Mouse (Mus musculus) kidney, adult 2 months (tissue): ENCODE data around the gene Ccdc130. TPM values are rescaled to one million over a fixed set of nuclear protein-coding genes. Genes with fewer than 3 reads are reported as not detected.

Source experiments
- DNase-seq: peaks from one replicate; pipeline ENCODE4 v3.0.0; 2021
- H3K27ac ChIP-seq: fragments of 200-500 bp; 2 replicates; pipeline ENCODE4 v1.5.1; 2012; ENCODE audit warnings: low read depth, low read length, control low read depth, inconsistent platforms; ENCODE audit not compliant: insufficient read depth
- H3K27me3 ChIP-seq: fragments of 200-500 bp; replicated peaks from 2 replicates; pipeline ENCODE4 v1.6.1; 2012; ENCODE audit warnings: mild to moderate bottlenecking, moderate library complexity, low read length, inconsistent platforms; ENCODE audit not compliant: control insufficient read depth, insufficient read depth
- H3K36me3 ChIP-seq: fragments of 200-500 bp; 2 replicates; pipeline ENCODE4 v1.6.1; 2012; ENCODE audit warnings: mild to moderate bottlenecking, moderate library complexity, low read length, inconsistent platforms; ENCODE audit not compliant: control insufficient read depth, insufficient read depth
- H3K4me1 ChIP-seq: fragments of 200-500 bp; 2 replicates; pipeline ENCODE4 v1.6.1; 2011; ENCODE audit warnings: low read length; ENCODE audit not compliant: control insufficient read depth, insufficient read depth
- H3K4me3 ChIP-seq: fragments of 200-500 bp; 2 replicates; pipeline ENCODE4 v1.5.1; 2011; ENCODE audit warnings: mild to moderate bottlenecking, low read depth, low read length, control low read depth; ENCODE audit not compliant: insufficient read depth
- CTCF ChIP-seq: fragments of 200-500 bp; conservative IDR thresholded peaks from 2 replicates; pipeline ENCODE4 v1.5.1; 2011; ENCODE audit warnings: low read depth, mild to moderate bottlenecking, control low read depth, low read length, moderate library complexity, mixed read lengths; ENCODE audit not compliant: insufficient read depth, insufficient read length
- POLR2A ChIP-seq: fragments of 200-500 bp; IDR thresholded peaks from one replicate; pipeline ENCODE4 v1.6.1; 2011; ENCODE audit warnings: low read depth, low read length, control low read depth
- WGBS: fragments of 180-500 bp; shearing (Covaris S2); methylation state at CpG from one replicate; pipeline ENCODE4 v1.1.7; 2018; 5-methylcytosine and 5-hydroxymethylcytosine counted together
- polyA plus RNA-seq: library from polyadenylated mRNA; depleted of rRNA; stranded (reverse); fragments of >200 nt; gene quantifications from 2 replicates; pipeline ENCODE4 v1.2.3, GENCODE M21; 2012

Gene Ccdc130
- polyA plus RNA-seq, 1 experiment: 24.7 TPM

DNA sequence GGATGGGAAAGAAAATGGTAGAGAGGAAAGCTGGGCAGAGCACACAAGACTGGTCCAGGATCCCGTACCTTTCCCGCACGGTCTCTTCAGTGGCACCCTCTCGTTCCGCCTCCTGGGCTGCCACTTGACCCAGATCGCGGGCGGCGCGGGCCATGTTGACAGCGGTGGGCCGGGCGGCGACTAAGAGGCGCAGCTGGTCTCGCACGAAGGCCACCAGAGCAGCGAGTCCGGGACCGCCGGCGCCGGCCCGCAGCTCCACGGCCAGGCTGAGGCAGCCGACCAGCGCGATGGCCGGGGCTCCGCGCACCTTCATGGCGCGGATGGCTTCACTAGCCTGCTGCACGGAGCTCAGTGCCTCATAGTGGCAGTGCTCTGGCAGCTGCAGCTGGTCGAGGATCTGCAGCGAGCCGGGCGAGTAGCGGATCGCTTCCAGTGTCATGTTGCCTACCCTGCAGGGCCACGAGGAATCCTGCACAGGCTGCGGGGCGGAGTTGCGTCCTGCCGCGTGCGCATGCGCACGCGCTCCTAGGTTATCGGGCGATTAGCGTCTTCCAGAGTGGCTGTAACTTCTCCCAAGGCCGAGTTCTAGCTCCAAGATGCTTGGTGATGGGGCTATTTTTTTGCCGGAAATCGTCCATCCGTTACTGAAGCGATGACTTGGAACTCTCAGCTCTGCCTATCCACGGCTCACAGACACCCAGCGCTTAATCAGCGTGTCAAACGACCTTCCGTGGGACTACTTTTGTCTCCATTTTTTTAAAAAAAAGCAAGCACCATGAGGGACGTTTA lies 13.2 kb downstream of the Ccdc130 start, which contains the start of gene Mri1:
Gene Mri1 (minus strand): TSS at position 505 of the 789 bp plus-strand sequence.
- Histone ChIP-seq H3K4me3 (peak within 1 kb of the TSS; percentile 82), H3K36me3 (no peaks in the 10 kb centered on the region), H3K27ac (peak within 1 kb of the TSS; percentile 51), H3K27me3 (no peaks in the 10 kb centered on the region), H3K4me1 (peaks cover 6% of the 10 kb centered on the region)
- TF ChIP-seq POLR2A (peak; percentile 50), CTCF (no peak)
- DNase-seq: peak; percentile 91
- WGBS: under 1% methylated on average over 64 of the region's 64 CpGs

DNA sequence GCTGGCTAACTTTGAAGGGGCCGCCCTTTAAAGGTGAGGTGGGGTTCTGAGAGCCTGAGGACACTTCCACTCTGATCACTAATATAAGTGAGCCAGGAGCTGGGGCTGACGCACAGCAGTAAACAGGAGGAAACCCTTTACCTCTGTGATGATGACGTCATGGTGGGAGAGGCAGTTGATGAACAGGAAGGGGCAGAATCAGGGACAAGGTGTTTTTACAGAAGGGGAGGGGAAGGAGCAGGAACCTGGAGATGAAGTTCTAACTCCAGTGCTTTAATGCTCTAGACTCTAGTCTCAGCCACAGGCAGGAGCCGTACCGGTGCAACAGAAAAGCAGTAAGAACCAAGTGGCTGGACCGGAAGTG lies 13.7 kb downstream of the Ccdc130 start:
- Histone ChIP-seq H3K27ac (peak overlapping the region; percentile 51; the same call in 1 of the 2 replicates), H3K4me3 (peak overlapping the region; percentile 82), H3K27me3 (no peaks in the 10 kb centered on the region), H3K36me3 (no peaks in the 10 kb centered on the region), H3K4me1 (peaks cover 6% of the 10 kb centered on the region)
- 11% methylated on average over 6 of the region's 6 CpGs for WGBS
- no peak for TF ChIP-seq CTCF
- no peak for TF ChIP-seq POLR2A
- DNase-seq: peak; percentile 46

GRCm38 (mm10) chr8:84255858-84256257 lies 14.3 kb downstream of the Ccdc130 start:
- Histone ChIP-seq H3K27me3 (no peaks in the 10 kb centered on the region), H3K27ac (no peak overlapping the region), H3K36me3 (no peaks in the 10 kb centered on the region), H3K4me3 (peak overlapping the region; percentile 82), H3K4me1 (peaks cover 6% of the 10 kb centered on the region)
- no peak for DNase-seq
- TF ChIP-seq POLR2A (no peak), CTCF (no peak)
- WGBS: 88% methylated on average over 3 of the region's 3 CpGs

- TF ChIP-seq POLR2A: peak; percentile 92
- TF ChIP-seq CTCF: no peak
- peak within 1 kb of the TSS; percentile 41; the same call in 1 of the 2 replicates for H3K27ac ChIP-seq
- H3K4me1 ChIP-seq: peaks cover 2% of the 10 kb centered on the region; the same call in 1 of the 2 replicates
- peak within 1 kb of the TSS; percentile 94 for H3K4me3 ChIP-seq
- no peaks in the 10 kb centered on the region for H3K27me3 ChIP-seq
- WGBS: 3% methylated on average over 52 of the region's 52 CpGs
- peak; percentile 95 for DNase-seq
- no peaks in the 10 kb centered on the region for H3K36me3 ChIP-seq
Measured at GRCm38 (mm10) chr8:84249257-84250170, 20.7 kb downstream of the Ccdc130 start, which contains the start of gene D8Ertd738e. Gene D8Ertd738e, minus strand, starts transcription at chr8:84249719.

DNA sequence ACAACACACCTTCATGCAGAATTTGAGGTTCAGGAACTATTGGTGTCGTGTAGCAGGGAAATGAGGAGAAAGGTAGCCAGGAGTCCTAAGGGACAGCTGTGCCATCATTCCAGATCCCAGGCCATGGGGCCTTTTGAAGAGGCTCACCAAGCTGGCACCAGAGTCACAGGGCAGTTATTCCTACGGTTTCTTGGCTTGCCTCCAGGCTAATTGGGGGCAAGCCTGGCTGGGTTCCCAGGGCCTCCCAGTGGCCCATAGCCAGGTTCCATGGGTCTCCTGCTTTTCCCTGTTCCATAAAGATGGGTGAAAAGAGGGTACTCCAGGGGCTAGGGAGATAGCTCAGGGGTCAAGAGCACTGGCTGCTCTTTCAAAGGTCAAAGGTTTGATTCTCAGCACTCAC lies 28.4 kb downstream of the Ccdc130 start:
- TF ChIP-seq POLR2A (no peak), CTCF (no peak)
- H3K4me3 ChIP-seq: no peak overlapping the region
- peak; percentile 81 for DNase-seq
- 24% methylated on average over 2 of the region's 2 CpGs for WGBS
- H3K36me3 ChIP-seq: no peaks in the 10 kb centered on the region
- no peaks in the 10 kb centered on the region for H3K27me3 ChIP-seq
- H3K27ac ChIP-seq: no peak overlapping the region
- peaks cover 4% of the 10 kb centered on the region; the same call in 1 of the 2 replicates for H3K4me1 ChIP-seq

DNA sequence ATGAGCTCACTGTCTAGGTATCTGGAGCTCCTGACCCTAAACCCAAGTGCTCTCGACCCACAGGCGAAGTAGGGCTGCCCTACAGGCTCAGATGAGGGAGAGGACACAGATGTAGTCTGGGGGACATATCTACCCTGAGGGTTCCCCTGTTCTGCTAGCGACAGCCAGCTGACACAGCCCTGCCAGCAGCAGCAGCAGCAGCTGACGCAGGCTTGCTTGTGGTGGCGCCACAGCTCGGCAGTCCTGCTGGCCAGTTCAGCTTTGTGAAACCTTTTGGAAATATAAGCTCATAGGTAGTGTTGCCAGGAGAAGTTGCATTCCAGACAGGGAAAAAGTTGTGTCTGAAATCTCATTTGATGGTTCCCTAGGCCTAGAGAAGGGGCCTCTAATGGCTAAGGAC lies 29.0 kb downstream of the Ccdc130 start:
- H3K4me1 ChIP-seq: peaks cover 4% of the 10 kb centered on the region; the same call in 1 of the 2 replicates
- H3K27me3 ChIP-seq: no peaks in the 10 kb centered on the region
- H3K4me3 ChIP-seq: no peak overlapping the region
- H3K36me3 ChIP-seq: no peaks in the 10 kb centered on the region
- no peak for TF ChIP-seq CTCF
- TF ChIP-seq POLR2A: no peak
- no peak overlapping the region for H3K27ac ChIP-seq
- DNase-seq: no peak
- 59% methylated on average over 6 of the region's 6 CpGs for WGBS
